Mouse (Mus musculus) hematopoietic stem cell, adult 5-6 weeks (primary cell): Measurements from ENCODE around the gene Gusb. TPM values are rescaled to one million over a fixed set of nuclear protein-coding genes. Genes with fewer than 3 reads are reported as not detected.

Experiments
- ATAC-seq, 2 experiments: fragments of 125-278 bp in 1 of 2; replicated peaks in 1 of 2; 2 replicates each; pipeline ENCODE4 v1.8.0; 2016 to 2017; ENCODE audit warnings: inconsistent platforms in 2 of 2, mild to moderate bottlenecking in 2 of 2, moderate number of reproducible peaks in 2 of 2, low read depth in 1 of 2, moderate TSS enrichment in 1 of 2; ENCODE audit not compliant: low FRiP score in 2 of 2, poor library complexity in 2 of 2, severe bottlenecking in 2 of 2, insufficient read depth in 1 of 2, low TSS enrichment in 1 of 2
- total RNA-seq: library from RNA; stranded (forward); fragments of 172-1452, 232-1000 nt; gene quantifications from 2 replicates; pipeline ENCODE4 v1.2.3, GENCODE M21; 2017

Gene Gusb
- total RNA-seq, 1 experiment from 2014 or later, result 43.7 TPM

GRCm38 (mm10) chr5:130029142-130029897 is 26.5 kb upstream of the Gusb start, which contains the start of the genes Asl and Crcp:
Gene Asl (minus strand): TSS chr5:130029247.
Gene Crcp (plus strand): TSS chr5:130029290.
- ATAC-seq, result peak; percentile 69 to 88

DNA sequence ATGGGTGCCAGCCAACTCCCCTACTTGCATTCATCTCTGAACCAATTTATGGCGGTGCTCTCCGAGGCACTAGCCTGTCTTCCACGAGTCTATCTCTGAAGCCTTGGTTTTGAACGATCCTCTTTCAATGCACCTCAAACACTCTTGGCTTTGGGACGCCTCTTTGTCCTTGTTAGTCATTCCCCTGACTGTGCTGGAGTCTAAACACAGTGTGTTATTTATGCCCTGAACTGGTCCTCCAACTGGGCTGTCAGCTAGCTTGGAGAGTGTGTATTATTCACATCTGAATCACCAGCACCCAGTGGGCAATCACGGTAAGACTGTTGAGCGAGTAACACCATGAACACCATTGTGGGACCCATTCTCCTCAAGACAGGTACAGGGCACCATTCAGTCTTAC is 24.8 kb upstream of the Gusb start:
- ATAC-seq, result no peak

GRCm38 (mm10) chr5:130027134-130027533 is 24.3 kb upstream of the Gusb start:
- ATAC-seq, result no peak

DNA sequence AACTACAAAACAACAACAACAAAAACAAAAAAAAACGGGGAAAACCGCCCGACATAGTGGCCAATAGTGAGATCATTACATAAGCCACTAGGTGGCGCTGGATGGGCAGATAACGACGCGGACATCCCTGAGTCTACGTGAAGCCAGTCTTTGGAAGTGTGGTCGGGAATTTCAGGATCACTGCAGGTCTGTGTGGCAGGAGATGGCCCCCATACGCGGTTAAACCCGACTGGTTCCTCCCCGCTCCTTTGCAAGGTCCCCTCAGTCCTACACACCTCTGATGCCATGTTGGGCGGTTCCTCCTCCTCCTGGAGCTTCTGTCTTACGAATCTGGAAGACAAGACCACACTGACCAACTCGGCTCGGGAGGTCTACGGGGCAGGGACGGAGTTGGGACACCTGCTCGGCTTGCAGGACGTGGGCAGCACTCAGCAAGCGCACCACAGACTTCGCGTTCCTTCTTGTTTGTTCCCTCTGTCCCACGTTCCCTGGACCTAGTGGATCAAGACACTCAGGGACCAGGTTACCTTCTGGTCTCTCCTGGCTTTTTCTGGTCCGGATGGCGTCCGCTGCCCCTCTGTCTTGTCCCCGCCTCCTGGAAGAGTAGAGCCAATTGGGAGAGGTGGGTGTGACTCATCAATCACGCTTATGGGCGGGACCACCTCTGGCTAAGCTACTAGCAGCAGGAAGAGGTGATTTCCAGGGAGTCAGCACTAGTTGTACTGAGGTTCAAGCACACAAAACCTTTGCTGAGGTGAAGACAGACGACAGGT is 21.1 kb upstream of the Gusb start:
- ATAC-seq, result peak; percentile 93 to 94

GRCm38 (mm10) chr5:130023067-130023766 is 20.4 kb upstream of the Gusb start:
- ATAC-seq, result no peak

- no peak for ATAC-seq
Observed at GRCm38 (mm10) chr5:130022366-130022765, 19.5 kb upstream of the Gusb start.

DNA sequence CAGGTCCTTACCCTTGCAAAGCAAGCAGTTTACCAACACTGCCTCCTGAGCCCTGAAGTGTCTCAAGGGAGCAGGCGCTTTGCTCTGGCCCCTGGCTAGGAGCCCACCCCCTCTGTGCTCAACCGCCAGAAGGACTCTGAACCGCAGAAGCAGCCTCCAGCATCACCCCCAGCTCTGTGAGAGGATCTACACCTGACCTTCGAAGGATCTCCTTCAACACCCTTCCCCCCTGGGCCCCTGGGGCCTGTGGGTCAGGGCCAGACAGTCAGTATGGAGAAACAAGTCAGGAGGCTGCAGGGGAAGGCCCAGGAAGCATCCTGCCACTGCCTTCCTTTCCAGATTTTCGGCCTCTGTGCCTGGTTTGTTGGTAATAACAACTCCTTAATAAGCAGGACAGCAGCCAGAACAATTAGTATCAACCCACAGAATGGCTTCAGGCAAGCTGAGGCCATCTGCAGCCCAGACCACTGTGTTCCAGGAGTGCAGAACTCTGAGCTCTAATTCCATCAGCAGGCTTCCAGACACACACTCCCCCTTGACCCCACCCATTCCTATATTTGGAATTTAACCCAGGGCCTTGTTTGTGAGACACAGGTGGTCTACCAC is 18.6 kb upstream of the Gusb start:
- no peak for ATAC-seq

GRCm38 (mm10) chr5:130019461-130019860 is 16.6 kb upstream of the Gusb start:
- no peak for ATAC-seq

GRCm38 (mm10) chr5:130015104-130015503 is 12.3 kb upstream of the Gusb start:
- no peak for ATAC-seq

GRCm38 (mm10) chr5:130010961-130011360 is 8.1 kb upstream of the Gusb start:
- ATAC-seq, result no peak

DNA sequence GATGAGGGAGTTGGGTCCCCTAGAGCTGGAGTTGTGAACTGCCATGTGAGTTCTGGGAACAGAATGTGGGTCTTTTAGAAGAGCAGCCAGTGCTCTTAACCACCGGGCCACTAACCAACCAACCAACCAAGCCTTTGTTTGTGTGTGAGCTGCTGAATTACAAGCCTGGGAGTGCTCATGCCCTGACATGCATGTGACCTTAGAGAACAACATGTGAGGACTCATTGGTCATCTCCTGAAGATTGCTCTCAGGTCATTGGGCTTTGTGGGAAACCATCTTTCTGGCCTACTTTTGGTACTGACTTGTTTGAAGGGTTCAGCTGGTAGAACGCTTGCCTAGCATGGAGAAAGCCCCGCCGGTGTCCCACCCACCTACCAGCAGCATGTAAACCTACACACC is 6.9 kb upstream of the Gusb start:
- ATAC-seq, result no peak

- no peak for ATAC-seq
Observed at GRCm38 (mm10) chr5:130008034-130008590, 5.3 kb upstream of the Gusb start.

- no peak for ATAC-seq
Observed at GRCm38 (mm10) chr5:130007344-130007743, 4.5 kb upstream of the Gusb start.

GRCm38 (mm10) chr5:130003229-130003628 is 380 bp upstream of the Gusb start:
- ATAC-seq, result no peak

GRCm38 (mm10) chr5:130001356-130001987 is 1.4 kb downstream of the Gusb start:
- peak; percentile 18 to 47; a peak in 3 of 4 replicates for ATAC-seq

- no peak; a peak in 1 of 4 replicates for ATAC-seq
Observed at GRCm38 (mm10) chr5:130000735-130001134, 2.1 kb downstream of the Gusb start.

DNA sequence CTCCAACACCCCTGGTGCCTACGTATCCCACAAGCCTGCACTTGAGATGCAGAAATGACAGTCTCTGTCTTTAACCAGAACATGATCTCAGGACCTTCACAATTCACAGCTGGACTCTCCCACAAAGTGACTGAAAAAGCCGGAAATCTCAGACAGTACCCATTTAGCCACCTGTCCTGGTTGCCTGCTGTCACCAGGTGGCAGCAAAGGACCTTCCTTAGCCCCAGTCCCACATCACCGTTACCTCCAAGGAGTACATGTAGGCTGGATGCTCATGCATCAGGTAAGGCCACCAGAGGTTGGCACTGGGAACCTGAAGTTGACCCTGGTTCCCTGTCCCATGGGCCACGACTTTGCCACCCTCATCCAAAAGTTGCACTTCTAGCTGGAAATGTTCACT is 3.8 kb downstream of the Gusb start:
- peak; percentile 22 to 42; a peak in 3 of 4 replicates for ATAC-seq
